Mouse (Mus musculus): ENCODE measurements around the gene Gprin2.

The Gprin2 gene

DNA sequence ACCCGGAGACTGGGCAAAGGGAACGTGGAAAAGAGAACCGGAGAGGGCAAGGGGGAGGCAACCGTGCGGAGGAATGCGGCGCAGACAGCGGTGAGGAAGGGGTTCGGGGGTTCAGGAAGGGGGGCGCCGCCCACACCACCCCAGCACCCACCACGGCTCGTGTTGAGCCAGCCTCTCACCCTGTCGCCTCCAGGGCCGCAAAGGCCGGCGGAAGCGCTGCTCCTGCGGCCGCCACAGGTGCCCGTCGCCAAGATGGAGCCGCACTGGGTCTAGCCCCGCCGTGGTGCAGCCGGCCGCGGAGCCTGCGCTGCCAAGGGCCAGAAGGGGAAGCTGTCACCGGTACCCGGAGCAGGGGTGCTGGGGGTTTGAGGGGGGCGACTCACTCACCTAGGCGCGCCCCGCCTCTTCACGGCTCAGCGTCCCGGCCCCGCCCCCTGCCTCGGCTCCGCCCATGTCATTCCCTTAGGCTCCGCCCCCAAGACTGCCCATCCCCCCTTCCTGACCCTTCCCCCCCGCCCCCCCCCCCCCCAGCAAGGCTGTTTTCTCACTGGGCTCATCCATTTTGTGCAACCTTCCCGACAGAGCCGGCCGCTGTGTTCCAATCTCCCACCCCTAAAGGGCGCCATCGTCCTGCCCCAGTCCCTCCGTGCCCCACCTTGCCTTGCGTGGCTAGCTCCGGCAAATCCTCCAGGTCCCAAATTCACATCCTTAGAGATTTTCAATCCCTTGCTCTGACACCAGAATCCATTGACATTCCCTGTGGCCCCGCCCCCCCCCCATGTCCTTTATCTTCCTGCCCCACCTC is at the start of gene Gprin2:
Gene Gprin2 (minus strand): TSS at position 423 of the 805 bp plus-strand sequence.
- DNase-seq (ENCODE audit: low spot score): peak; percentile 44

DNA sequence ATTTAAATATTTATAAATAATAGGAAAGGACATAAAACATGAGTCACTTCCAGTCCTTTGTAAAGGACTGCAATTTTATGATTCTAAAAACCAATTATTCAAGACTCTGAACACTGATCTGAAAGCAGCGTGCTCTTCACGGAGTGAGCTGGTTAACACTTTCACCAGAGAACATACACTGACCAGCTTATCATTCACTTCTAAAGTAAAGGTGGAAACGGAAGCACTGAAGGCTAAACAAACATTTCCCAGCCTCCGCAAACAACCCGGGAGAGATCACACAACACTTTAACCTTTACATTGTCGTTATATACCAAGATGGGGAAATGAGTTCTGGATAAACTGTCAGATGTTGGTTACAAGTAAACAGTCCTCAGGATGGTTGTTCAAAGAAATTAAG is 39.2 kb upstream of the Gprin2 start:
- no peak for DNase-seq (ENCODE audit: low spot score)

DNA sequence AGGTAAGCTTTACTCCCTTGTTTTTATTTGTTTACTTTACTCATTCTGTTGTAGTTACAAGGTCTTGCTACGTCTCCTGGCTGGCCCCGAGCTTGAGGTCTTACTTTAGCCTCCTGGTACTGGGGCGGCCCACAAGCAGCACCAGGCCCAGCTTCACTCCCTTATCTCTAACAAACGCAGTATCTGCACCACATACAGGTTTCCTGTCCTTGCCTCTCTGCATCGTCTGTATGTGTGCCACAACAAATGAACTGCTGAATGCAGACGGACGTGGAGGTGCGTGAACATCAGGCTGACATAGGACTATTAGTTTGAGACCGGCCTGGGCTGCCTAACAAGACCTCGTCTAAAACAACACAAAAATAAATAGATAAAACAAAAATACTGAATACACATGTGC is 38.8 kb upstream of the Gprin2 start:
- DNase-seq (ENCODE audit: low spot score): no peak

DNA sequence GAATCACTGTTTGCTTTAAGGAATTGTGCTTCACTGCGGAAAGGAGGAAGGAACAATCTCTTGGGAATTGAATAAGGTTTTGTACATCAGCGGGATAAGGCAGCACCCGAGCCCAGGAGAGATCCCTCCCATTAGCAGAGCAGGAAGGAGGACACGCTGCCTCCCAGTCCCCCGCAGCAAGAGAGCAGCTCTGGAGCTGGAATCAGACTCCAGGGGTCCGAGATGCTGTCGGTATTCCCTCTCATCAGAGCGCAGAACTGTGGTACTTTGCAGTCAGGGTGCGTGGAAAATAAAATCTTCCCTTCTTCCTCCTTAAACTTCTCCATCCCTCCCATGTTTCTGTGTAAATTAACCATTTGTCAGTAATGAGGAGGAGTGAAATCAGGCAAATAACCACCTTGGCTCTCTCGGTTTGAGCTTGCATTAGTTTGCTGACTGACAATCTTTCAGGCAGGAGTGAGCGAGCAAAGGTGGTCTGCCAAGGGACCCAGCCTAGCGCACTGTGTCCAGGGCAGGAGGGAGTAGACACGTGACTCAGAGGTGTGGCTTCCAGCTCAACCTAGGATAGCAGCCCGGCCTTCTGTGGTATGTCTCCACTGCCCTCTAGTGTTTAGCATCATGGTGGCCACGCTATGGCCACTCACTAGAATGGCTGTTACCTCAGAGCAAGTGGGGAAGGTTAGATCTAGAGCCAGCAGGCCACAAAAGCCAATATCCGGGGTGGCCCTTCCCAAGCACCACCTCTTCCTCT is 33.4 kb upstream of the Gprin2 start:
- DNase-seq (ENCODE audit: low spot score): peak; percentile 57

DNA sequence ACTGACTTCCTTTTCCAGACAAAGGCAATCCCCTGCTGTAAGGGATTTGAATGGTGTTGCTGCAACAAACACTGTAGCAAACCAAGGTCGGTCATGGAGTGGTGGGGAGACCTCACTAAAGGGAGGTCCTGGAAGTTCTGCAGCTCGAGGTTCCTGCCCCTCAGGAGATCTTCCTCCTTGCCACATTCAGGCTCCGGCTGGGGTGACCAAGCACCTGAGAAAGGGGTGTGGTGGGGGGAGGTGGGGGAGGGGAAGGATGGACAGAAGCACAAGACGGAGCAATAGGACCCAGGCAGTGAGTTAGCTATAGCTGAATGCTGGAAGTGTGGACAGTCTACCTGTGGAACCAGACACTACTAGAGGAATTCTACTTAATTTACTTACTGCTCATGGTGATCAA is 32.4 kb upstream of the Gprin2 start:
- DNase-seq (ENCODE audit: low spot score): no peak

DNA sequence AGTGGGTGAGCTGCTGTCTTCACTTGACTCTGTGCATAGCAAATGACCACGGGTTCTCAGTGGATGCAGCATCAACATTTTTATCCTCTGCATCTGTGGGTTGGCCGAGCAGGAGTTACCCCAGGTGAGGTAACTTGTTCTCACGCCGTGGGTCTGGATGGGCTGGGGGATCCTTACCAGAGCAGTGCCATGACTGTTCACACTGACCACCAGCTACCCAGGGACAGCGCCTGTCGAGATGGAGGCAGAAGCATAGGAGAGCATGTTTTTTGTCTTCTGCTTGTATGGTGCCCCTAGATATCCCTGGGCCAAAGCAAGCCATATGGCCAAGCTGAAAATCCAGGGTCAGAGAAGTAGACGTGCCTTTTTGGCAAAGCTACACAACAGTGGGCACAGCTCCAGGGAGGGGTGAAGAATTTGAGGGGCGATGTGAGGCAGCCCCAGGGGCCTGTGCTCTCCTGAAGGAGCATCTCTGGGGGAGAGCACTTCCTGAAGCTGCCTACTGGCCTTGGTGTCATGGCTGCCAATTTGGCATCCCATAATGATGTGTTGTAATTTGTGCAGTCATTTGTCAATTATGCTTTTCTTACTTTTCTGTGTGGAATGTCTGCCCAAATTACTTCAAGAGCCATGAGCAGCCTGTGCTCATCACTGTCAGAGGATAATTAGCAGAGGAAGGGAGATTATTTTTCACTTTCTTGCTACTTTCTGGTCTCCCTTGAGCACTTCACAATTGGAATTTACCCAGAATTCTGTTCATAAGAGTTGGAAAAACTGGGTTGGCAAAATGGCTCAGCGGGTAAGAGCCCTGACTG is 31.6 kb upstream of the Gprin2 start:
- no peak for DNase-seq (ENCODE audit: low spot score)

DNA sequence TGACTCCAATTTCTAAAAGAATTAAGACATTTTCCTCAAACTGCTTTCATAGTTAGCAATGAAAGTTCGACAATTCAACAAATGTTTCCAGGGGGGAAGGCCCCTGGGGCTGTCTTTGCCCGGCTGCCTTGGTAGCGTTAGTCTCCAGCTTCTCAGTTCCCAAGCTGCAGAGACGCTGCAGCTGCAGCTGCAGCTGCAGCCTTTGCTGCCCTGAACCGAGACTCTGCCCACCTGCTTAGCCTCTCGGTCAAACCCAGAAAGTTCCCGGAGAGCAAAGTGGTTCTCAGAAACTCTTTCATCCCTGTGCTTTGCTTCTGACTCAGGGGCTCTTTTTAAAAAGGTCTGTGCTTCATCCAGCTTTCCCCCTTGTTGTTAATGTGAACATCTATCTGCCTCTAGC is 30.9 kb upstream of the Gprin2 start:
- DNase-seq (ENCODE audit: low spot score): no peak

DNA sequence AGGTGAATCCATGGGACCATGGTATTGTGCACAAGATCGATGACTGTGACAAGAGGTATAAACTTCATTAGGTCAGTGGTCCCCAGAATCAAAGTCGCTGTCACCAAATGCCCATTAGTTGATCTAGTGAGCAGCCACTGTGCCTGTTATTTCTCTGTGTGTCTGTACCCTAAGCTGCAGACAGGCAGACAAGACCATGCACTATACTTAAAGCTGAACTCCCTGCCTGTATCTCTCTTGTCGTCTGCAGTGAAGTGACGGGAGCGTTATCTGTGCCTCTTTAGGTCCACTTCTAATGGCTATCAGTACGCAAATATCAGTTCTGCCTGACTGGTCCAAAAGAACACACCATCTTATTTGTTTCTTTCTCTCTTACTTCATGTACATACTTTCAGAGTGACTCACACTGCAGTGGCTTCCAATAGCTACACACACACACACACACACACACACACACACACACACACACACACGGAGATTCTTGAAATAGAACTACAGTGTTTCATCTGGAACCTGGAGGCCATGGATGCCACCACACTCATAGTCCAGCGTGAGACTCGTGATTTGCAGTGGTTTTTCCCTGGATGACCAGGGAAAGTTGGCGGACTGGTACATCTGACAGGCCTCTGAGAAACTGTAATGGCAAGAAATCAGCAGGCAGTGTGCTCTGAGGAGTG is 27.5 kb upstream of the Gprin2 start:
- no peak for DNase-seq (ENCODE audit: low spot score)

DNA sequence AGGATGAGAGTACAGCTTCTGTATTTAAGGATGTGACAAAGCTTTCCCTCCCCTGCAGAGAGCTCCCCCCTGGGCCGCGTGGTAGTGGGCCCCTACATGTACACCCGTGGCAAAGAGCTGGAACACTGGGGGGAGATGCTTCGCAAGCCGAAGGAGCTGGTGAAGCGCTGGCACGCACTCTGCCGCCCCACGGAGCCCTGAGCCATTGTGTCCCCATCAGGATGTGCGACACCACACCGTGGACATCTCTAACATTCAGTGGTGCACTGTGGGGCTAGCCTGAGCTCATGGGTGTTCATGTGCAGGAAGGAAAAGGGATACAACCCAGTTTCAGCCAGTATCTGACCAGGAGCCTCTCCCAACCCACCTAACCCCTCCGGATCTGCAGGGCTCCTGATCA is 26.5 kb upstream of the Gprin2 start:
- no peak for DNase-seq (ENCODE audit: low spot score)

DNA sequence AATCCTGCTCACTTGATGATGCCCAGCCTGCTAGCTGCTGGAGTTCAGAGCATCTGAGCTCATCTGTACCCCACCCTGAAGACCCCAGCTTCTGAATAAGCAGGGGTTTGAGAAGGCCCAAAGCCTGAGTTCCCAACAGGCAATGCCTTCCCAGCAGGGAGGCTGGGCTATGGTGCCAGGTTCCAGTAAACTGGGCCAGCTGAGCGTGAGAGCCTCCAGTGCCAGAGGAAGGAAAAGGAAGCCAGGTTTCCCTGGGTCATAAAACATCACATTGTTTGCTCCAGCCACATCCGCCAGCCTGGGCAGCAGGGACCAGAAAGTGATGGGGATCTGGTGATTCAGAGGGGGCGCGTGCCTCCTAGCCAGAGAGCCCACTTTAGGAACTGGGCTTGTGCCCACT is 25.1 kb upstream of the Gprin2 start:
- no peak for DNase-seq (ENCODE audit: low spot score)

DNA sequence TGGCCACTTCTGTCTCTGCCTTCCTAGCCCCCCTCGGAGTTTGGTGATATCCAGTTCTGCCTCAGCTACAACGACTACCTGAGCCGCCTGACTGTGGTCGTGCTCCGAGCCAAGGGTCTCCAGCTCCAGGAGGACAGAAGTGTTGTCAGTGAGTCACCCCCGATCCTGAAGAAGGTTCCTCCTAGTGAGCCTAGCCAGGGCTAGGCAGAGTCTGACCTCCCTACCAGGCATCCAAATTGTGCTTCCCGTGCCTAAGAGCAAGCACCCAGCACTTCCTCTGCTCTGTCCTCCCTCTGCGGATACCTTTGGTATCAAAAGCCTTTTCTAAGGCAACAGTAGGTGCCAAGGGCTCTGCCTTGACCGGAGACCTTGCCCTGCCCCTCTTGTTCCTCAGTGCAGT is 24.5 kb upstream of the Gprin2 start:
- no peak for DNase-seq (ENCODE audit: low spot score)

DNA sequence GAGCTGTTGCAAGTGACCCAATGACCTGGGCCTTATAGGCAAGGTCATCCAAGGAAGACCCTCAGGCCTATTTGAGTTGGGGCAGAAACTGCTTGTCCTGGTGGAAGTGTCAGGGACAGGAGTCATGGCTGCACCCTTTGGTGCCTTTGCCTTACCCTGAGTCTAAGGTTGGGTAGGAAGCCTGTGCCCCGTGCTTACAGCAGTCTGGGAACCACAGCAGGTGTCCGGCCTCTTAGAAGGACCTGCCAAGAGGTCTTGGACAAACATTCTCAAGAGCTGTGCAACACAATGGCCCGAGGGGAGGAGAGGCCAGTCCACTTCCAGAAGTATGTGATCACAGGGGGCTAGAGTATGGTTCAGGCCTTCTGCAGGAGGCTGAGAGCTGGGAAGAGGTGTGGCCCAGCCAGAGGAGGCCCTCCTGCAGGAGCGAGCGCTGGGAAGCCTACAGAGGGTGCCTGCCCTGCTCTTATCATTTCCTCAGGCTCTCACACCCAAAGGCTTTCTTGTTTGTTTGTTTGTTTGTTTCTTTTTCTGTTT is 22.0 kb upstream of the Gprin2 start:
- DNase-seq (ENCODE audit: low spot score): no peak

DNA sequence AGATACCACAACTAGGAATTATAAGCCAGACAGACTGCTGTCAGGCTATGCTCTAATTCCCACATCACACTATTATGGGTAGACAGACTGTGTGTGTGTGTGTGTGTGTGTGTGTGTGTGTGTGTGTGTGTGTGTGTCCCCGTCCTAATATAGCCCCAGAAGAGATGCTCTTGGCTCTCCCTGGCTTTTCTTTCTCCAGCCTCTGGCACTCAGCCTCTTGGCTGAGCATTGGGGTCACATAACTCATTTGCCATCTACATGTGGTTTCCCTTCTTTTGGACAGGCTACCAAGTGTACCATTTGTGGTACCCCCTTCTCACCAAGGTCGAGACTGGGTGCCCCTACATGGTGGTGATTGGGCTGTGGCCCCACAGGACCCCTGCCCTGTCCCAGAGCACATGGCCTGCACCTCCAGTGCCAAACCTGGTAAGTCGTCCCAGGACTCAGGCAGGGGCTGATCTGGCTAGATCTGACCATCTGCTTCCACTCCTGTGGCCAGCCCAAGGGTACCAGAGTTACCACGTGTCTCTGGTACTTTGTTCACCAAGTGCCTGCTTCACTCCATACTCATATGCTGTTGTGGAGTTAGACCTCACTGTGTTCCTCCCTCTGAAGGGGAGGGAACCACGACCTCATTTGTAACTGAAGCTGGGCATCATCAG is 20.1 kb upstream of the Gprin2 start:
- DNase-seq (ENCODE audit: low spot score): no peak

DNA sequence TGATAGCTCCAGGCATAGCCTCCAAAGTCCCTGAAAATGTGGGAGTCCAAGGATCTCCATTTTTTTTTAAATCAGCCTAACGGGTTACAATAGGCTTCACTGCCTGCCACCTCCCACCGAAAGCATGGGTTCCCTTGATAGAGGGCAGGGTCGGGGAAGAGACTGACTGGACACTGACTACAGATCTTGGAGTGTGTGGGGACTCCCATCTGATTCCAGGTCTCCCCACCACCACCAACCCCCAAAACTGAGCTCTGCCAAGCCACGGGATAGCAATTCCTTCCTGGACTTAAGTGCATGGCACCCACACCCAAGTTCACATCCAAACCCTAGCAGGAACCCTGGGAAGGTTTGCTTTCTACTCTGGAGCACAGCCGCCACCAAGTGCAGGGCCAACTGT is 19.0 kb upstream of the Gprin2 start:
- no peak for DNase-seq (ENCODE audit: low spot score)

DNA sequence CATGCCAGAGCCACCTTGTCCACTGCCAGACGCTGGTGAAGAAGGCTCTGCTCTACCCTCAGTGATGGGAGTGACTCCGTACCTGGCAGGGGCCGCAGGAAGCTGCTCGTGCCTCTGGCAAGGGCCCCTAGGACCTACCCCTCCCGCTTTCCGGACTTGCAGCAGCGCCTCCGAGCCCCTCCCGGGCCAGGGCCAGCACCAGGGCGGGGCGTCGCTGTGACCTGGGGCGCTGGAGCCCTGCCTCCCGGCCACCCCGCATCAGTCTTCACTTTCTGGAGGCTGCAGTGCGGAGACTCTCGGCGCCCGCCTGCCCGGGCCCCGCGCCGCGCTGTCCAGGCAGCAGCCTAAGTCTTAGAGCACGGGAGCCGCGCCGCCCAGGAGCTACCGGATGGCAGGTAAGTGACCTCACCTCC is 18.3 kb upstream of the Gprin2 start:
- no peak for DNase-seq (ENCODE audit: low spot score)

DNA sequence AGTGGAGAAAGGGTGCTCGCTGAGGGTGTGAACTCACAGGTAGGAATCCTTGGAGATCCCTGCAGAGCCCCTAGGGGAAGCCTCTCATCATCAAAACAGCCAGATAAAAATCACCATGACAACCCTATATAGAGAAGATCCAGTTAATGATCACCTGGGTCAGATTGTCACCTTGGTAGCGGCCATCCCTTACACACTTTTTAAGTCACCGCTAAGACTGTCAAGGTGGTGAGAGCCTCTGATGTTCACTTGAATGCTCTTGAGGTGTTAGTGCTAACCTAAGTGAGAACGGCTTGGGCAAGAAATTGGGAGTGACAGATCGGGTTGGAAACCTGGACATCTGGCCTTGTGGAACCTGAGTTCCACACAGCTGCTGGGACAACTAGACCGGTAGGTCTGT is 17.8 kb upstream of the Gprin2 start, which contains the start of gene Syt15:
Gene Syt15 (plus strand): TSS at position 301 of the 400 bp plus-strand sequence.
- DNase-seq (ENCODE audit: low spot score): no peak

DNA sequence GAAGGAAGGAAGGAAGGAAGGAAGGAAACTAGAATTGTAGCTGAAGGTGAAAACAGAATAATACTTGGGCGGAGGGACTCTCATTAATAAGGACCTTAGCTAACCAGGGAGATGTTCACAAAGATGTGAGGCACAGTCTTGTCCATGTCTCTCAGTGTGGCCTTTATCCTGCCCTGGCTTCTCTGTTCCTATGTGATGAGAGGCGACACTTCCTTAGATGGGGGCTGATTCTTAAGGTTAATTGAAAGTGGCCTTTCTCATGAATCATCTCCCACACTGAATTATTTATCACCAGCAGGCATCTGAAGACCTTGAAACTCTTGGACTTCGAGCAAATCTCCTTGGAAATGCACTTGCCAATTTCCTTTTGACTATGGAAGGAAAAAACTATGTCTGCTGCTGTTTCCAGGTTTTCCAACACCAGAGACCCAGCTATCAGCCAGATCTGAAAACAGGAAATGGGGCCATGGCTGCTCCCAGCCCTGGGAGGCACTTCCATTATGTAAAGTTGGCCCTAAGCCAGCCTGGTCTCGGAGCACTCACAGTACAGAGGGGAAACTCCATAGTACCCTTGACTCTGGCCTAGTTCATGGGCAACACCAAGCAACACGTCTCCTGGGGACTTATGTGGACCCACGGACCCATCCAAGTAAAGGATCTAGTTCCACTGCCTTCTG is 14.1 kb upstream of the Gprin2 start:
- no peak for DNase-seq (ENCODE audit: low spot score)

DNA sequence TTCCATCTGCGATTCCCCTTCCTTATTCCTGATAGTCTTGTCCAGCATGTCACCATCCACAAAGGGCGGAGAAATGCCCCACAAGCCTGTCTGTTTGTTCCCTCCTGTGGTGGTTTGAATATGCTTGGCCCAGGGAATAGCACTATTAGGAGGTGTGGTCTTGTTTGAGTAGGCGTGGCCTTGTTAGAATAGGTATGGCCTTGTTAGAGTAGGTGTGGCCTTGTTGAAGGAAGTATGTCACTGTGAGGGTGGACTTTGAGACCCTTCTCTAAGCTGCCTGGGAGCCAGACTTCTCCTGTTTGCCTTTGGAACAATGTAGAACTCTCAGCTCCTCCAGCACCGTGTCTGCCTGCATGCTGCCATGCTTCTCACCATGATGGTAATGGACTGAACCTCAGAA is 8.5 kb upstream of the Gprin2 start:
- DNase-seq (ENCODE audit: low spot score): no peak

DNA sequence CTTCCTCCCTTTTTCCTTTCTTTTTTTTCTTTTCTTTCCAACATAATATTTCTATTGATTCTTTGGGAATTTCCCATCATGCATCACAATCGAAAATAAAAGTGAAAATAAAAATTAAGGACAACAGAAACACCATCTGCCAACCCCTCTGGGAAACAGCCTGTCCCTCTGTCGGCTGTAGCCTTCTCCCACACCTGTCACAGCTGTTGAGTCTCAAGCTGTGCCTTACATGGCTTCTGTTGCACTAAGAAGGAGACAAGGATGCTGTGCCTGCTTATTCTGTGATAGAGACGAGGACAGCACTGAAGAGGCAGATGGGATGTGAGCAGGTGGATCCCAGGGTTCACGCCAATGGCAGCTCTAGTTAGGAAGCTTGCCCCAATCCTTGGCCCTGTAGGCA is 7.6 kb upstream of the Gprin2 start:
- DNase-seq (ENCODE audit: low spot score): no peak

DNA sequence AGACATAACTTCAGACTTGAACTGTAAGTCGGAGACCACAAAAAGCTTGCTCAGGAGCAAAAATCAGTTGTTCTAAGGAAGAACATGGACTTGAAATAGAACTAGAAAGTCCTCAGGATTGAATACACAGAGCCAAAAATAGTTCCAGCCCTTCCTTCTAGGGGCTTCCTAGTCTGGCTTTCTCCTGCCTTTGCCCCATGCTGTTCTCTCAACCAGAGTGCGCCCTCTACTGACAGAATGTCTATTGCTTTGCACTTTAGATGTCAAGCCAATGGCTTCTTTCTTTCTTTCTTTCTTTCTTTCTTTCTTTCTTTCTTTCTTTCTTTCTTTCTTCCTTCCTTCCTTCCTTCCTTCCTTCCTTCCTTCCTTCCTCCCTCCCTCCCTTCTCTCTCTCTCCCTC is 7.2 kb upstream of the Gprin2 start:
- no peak for DNase-seq (ENCODE audit: low spot score)

DNA sequence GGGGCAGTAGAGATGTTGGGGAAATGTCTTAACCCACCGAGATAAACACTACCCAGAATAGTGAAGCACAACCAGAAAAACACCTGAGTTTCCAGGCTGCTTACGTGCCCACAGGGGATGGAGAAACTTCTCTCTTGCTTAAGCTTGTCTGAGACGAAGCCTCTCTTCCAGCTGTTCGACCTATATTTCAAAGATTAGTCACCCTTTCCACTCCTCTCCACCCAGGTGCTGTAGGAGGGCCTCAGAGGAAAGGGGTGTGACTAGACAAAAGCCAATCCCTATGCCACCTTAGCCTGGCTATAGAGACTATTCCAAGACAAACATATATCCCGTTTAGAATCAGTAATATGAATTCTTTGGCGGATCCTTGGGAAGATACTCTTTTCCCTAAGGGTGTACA is 6.5 kb upstream of the Gprin2 start:
- DNase-seq (ENCODE audit: low spot score): no peak
